Mouse (Mus musculus) testis, postnatal 10 days (tissue): ENCODE results near the gene Rock2.
A peak's percentile ranks its signal among the peaks of the same experiment; 100 is the strongest.
"Not testable (repeated sequence)": the region's sequence is repeated elsewhere in the genome, so short reads cannot be mapped to it uniquely, and the experiment has no call there.

Source experiments
- DNase-seq: peaks from one replicate; pipeline ENCODE4 v3.0.0; 2021; ENCODE audit warnings: low spot score

The Rock2 gene

GRCm38 (mm10) chr12:16999739-17000497 is 105.2 kb downstream of the Rock2 start, which contains the start of gene Pqlc3:
TSS of gene Pqlc3 (minus strand) at chr12:17000408.
- DNase-seq = peak; percentile 85

- no peak for DNase-seq
These were observed 105.9 kb downstream of the Rock2 start for GRCm38 (mm10) chr12:17000628-17001027.

- no peak for DNase-seq
These were observed 106.5 kb downstream of the Rock2 start for GRCm38 (mm10) chr12:17001211-17001610.

- no peak for DNase-seq
These were observed 114.8 kb downstream of the Rock2 start for GRCm38 (mm10) chr12:17009466-17009865.

GRCm38 (mm10) chr12:17011100-17011870 is 116.6 kb downstream of the Rock2 start, which contains the start of gene 2410004P03Rik:
TSS of gene 2410004P03Rik (minus strand) at chr12:17011727.
- peak; percentile 91 for DNase-seq

- DNase-seq = no peak
These were observed 117.6 kb downstream of the Rock2 start for GRCm38 (mm10) chr12:17012067-17012899.

- DNase-seq = no peak
These were observed 121.0 kb downstream of the Rock2 start for GRCm38 (mm10) chr12:17015711-17016110.

GRCm38 (mm10) chr12:17018468-17018867 is 123.8 kb downstream of the Rock2 start:
- peak; percentile 80 for DNase-seq

- not testable (repeated sequence) for DNase-seq
These were observed 126.4 kb downstream of the Rock2 start for GRCm38 (mm10) chr12:17021125-17021524.

GRCm38 (mm10) chr12:17022145-17022544 is 127.5 kb downstream of the Rock2 start:
- DNase-seq = no peak

GRCm38 (mm10) chr12:17024554-17025110 is 129.9 kb downstream of the Rock2 start:
- DNase-seq = no peak

GRCm38 (mm10) chr12:17032694-17033463 is 138.2 kb downstream of the Rock2 start:
- peak; percentile 92 for DNase-seq

GRCm38 (mm10) chr12:17033464-17033841 is 138.8 kb downstream of the Rock2 start:
- no peak for DNase-seq

- no peak for DNase-seq
These were observed 140.0 kb downstream of the Rock2 start for GRCm38 (mm10) chr12:17034671-17035070.

GRCm38 (mm10) chr12:17035128-17035527 is 140.4 kb downstream of the Rock2 start:
- DNase-seq = peak; percentile 57

- DNase-seq = no peak
These were observed 141.8 kb downstream of the Rock2 start for GRCm38 (mm10) chr12:17036532-17036931.

- DNase-seq = no peak
These were observed 142.4 kb downstream of the Rock2 start for GRCm38 (mm10) chr12:17037053-17037610.
